Mouse (Mus musculus) mammary gland, adult 2 months (tissue): ENCODE data around the gene Comt. TPM values are rescaled to one million over a fixed set of nuclear protein-coding genes. Genes with fewer than 3 reads are reported as not detected.

Source experiments
- polyA plus RNA-seq: library from polyadenylated mRNA; depleted of rRNA; stranded (reverse); fragments of >200 nt; gene quantifications from 2 replicates; pipeline ENCODE4 v1.2.3, GENCODE M21; 2012; ENCODE audit warnings: low replicate concordance; rRNA removed

Comt gene
- 428 and 474 TPM in 2 replicates for polyA plus RNA-seq

DNA sequence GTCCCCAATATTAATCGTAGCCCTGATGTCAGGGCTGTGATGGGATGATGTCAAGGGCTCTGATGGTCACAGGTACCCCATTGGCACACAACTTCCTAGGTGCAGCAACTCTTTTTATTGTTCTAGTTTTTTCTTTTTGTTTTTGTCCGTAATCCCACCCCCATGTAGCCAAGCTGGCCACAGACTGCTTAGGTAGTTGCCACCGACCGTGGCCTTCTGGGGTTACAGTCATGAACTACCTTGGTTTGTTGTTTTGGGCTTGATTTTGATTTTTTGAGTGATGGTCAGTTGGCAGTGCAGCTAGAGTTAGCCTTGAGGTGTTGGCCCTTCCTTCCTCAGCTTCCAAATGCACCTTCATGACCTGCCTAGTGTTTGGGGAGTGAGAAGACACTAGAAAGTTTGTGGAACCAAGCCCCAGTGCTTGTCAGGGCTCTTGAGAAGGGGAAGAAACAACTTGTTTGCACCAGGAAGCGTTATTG, at the start of gene Comt:
TSS of gene Comt (minus strand) at position 51 of the 479 bp plus-strand sequence.

DNA sequence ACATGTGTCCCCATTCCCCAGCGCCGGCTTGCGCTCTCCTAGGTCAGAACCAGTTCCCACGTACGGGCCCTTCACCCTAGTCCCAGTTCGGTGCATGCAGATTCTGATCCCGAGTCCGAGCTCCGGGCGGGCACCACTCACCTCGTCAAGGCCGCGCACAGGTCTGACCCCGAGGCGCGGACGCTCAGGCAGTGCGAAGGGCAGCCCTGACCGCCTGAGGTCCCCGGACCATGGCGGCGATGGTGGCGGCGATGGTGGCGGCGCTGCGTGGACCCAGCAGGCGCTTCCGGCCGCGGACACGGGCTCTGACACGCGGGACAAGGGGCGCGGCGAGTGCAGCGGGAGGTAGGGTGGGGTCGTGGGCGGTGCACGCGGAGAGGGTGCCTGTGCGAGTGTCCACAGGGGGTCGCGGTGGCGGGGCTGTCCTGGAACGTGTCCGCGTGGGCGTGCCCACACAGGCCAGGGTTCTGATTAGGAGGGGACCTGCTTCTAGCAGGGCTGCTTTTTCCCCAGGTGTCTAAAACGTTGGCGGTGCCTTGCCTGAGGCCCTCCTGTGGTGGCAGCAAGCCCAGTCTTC, 349 bp downstream of the Comt start, which contains the start of gene Txnrd2:
TSS of gene Txnrd2 (plus strand) at position 170 of the 577 bp plus-strand sequence.

Other genes with a start within 250 kb of the Comt start
- gene Ccdc188, start 209.0 kb downstream of the Comt start, polyA plus RNA-seq: not detected in 2 replicates
- 85.7 and 169 TPM in 2 replicates for gene Zdhhc8, start 191.7 kb downstream of the Comt start, polyA plus RNA-seq
- gene Trmt2a, start 178.2 kb downstream of the Comt start, polyA plus RNA-seq: 50.4 and 55.3 TPM in 2 replicates
- gene Ranbp1, start 178.1 kb downstream of the Comt start, polyA plus RNA-seq: 23.0 and 50.7 TPM in 2 replicates
- not detected in 2 replicates for gene Gm49776, start 168.5 kb downstream of the Comt start, polyA plus RNA-seq
- 18.0 and 21.1 TPM in 2 replicates for gene Dgcr8, start 137.6 kb downstream of the Comt start, polyA plus RNA-seq
- gene Tango2, start 78.7 kb downstream of the Comt start, polyA plus RNA-seq: 39.5 and 70.7 TPM in 2 replicates
- 15.1 and 22.5 TPM in 2 replicates for gene Arvcf, start 78.7 kb downstream of the Comt start, polyA plus RNA-seq
- gene Txnrd2, start 468 bp downstream of the Comt start, polyA plus RNA-seq: 22.6 and 35.5 TPM in 2 replicates
- 13.1 and 20.3 TPM in 2 replicates for gene Gnb1l, start 71.9 kb upstream of the Comt start, polyA plus RNA-seq
- 9.1 and 10.9 TPM in 2 replicates for gene Rtl10, start 72.0 kb upstream of the Comt start, polyA plus RNA-seq
- gene Tbx1, start 163.8 kb upstream of the Comt start, polyA plus RNA-seq: 3.7 and 21.5 TPM in 2 replicates
- 0.80 and 8.0 TPM in 2 replicates for gene Gp1bb, start 195.6 kb upstream of the Comt start, polyA plus RNA-seq
- 10.5 and 12.7 TPM in 2 replicates for gene Gm49601, start 199.6 kb upstream of the Comt start, polyA plus RNA-seq
- 15.8 and 16.6 TPM in 2 replicates for gene Sept5, start 203.1 kb upstream of the Comt start, polyA plus RNA-seq